Mouse (Mus musculus): ENCODE data around the gene Zfp451. TPM values are rescaled to one million over a fixed set of nuclear protein-coding genes. Genes with fewer than 3 reads are reported as not detected.

The Zfp451 gene
- total RNA-seq, 2 experiments from 2014 or later, result 51.5 to 57.1 TPM

DNA sequence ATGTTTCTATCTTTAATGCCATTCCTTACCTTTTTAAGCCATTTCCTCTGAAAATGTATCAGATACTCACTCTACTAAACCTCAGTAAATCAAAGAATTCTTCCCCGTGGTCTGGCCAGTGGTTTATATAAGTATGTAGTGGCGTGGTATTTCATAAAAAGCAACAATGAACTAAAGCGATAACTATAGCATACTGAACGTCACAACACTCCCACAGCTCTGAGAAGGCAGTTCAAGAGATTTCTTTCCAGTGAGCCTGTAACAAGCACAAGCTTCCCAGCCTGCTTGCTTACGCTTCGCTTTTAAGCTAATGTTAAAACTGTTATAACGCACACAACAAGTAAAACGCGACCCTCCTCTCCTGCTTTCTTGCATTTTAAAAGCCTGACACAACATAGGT, 42.3 kb downstream of the Zfp451 start:
- Histone ChIP-seq H3K27ac (no peak overlapping the region), H3K4me3 (no peak overlapping the region)
- TF ChIP-seq CTCF (conservative IDR thresholded peaks at IDR 0.05), result no peak
- no peak for DNase-seq (ENCODE audit: low spot score in 2 of 2)

DNA sequence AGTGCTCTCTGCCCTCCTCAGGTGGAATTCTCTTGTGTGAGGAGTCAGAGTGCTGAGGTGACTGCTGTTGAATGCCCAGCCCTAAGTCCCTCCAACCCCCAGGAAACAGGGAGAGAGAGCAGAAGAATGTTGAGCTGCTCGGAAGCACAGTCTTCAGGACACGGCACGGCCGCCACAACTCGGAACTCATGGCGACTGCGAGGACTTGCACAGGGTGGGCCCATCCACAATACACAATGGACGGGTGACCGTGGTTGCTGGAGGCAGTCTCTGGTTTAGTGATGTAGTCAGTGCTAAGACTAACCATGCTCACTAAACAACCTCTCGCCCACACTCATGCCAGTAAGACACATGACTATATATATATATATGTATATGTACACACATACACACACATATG, 42.8 kb downstream of the Zfp451 start:
- TF ChIP-seq CTCF (conservative IDR thresholded peaks at IDR 0.05), result no peak
- Histone ChIP-seq H3K27ac (no peak overlapping the region), H3K4me3 (no peak overlapping the region)
- DNase-seq (ENCODE audit: low spot score in 2 of 2), result no peak

DNA sequence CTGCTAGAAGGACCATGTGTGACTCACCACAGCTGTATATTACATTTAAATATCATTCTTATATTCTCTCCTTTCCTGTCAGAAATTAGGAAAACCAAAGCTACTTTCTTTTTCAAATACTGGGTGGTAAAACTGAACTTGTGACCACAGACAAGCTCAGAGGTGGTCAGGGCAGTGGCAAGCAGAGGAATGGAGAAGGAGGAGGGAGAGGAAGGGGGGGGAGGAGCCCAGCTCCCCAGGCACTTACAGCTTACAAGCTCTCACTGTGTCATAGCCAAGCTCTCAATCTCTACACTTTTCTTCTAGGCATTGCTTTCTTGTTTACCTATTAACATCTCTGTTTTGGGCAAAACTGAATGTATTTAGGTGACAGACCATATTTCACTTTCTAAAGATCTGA, 45.6 kb downstream of the Zfp451 start:
- Histone ChIP-seq H3K4me3 (no peak overlapping the region), H3K27ac (no peak overlapping the region)
- TF ChIP-seq CTCF (conservative IDR thresholded peaks at IDR 0.05), result no peak
- DNase-seq (ENCODE audit: low spot score in 2 of 2), result no peak

DNA sequence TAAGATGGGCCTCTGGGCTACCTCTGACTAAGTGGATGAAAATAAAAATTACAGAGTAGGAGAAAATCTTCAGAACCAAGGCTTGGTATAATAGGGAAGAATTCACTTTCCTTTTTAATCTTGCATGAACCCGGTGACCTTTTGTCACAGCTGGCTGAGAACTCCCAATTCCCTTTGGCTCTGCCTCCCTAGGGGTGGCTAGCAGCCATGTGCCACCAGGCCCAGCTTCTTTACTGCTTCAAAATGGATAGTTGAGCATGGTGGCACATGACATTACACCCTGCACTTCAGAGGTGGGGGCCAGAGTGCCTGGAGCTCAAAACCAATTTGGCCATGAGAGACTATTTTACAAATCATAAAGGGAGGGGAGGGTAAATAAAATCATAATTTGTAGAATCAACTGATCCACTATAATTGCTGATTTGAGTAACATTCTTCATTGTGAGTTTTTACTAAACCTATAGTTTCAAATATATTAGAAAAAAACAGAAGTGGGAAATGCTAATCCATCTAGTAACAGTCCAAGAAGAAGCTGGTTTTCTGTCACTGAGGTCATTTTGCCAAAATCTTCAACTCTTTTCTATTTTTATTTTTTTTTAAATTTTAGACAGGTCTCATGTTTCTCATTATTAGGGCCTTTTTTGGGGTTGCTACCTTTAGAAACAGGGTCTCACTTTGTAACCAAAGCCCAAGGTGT, 46.2 kb downstream of the Zfp451 start:
- H3K27ac ChIP-seq, result no peak overlapping the region
- no peak for DNase-seq (ENCODE audit: low spot score in 2 of 2)
- TF ChIP-seq CTCF (conservative IDR thresholded peaks at IDR 0.05), result no peak
- no peak overlapping the region for H3K4me3 ChIP-seq

DNA sequence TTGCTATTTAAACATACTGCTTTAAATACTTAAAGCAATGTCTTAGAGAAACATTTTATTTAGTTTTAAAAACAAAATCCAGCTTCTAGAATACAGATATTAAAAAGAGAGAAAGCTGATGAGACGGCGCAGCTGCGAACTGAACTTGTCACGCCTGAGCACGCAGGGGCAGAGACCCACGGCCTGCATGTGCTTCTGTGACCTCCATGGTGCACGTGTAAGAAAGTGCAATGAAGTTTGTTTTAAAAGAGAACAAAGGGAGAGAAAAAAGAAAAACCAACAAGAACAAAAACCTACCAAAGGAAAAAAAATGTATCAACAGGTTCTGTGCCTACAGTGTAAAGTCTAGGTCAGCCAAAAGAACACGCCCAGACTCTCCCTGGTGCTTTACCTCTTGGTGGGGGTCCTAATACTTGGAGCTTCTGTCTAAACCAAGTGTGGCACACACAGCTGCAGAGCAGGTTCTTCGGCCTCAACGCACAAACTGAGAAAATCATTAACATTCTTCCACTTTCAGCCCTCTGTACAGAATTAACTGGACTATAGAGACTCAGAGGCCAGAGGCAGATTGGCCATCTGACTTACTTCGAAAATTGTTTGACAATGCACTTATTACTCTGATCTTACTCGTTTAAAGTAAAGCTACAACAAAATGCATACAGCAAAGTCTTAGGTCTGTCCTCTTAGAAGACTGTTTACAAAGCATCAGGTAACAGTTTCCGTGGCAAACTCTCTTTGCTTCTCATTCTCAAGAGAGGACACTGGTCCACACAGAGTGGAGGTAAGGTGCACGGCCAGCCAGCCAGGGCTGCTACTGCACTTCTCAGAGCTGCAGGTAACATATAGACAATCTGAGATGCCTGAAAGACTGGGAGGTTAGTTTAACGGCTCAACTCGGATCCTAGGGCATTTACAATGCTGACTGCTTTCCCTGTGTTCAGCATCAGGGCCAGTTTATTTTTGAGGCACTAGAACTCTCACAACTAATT, 47.6 kb downstream of the Zfp451 start:
- no peak for DNase-seq (ENCODE audit: low spot score in 2 of 2)
- TF ChIP-seq CTCF (conservative IDR thresholded peaks at IDR 0.05), result no peak
- Histone ChIP-seq H3K4me3 (no peak overlapping the region), H3K27ac (no peak overlapping the region)

DNA sequence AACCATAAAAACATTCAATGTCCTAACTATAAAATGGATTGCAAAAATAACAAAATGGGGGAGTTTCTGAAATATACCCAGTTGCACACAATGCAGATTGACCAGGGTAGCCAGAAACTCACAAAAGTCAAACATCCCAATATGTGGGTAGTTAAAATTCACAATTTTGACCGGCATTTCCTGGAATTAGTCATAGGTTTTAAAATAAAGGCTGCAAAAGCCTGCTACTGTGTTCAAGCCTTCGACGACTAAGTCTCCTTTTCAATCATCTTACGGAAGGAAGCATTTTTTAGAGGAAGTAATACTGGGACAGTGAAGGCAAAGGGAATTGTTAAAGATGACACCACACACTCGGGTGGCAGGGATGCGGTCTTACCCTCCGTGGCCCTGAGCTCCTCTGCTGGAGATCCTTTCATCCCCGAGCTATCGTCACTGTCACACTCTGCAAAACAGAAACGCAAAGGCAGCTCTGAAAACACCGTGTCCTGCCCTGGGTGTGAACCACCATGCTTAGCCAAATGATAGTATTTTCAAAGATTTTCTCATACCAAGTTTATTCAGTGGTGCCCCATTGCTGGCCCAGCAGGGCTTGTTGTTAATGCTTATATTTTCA, 48.8 kb downstream of the Zfp451 start:
- Histone ChIP-seq H3K27ac (no peak overlapping the region), H3K4me3 (no peak overlapping the region)

DNA sequence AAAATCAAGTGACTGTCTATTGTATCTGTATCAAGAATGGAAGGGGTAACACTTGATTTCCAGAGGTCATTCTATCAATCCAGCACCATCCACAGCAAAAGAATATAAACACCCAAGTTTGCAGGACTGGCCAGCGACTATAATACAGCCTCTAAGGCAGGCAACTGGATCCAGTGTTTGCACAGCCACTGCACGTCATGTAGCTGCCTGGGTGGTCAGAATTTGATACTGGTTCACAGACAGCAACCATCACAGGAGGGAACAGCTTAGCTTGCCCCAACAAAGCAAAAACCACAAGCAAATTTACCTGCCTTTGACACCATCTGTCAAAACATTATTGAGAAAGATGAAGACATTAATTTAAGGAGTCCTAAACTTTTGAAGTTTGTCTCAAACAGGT, 50.6 kb downstream of the Zfp451 start:
- TF ChIP-seq CTCF (conservative IDR thresholded peaks at IDR 0.05), result no peak
- DNase-seq (ENCODE audit: low spot score in 2 of 2), result no peak
- Histone ChIP-seq H3K4me3 (no peak overlapping the region), H3K27ac (no peak overlapping the region)

More for the DNA sequence above, 48.8 kb downstream of the Zfp451 start:
- no peak for DNase-seq (ENCODE audit: low spot score in 2 of 2)
- TF ChIP-seq CTCF (conservative IDR thresholded peaks at IDR 0.05), result no peak

DNA sequence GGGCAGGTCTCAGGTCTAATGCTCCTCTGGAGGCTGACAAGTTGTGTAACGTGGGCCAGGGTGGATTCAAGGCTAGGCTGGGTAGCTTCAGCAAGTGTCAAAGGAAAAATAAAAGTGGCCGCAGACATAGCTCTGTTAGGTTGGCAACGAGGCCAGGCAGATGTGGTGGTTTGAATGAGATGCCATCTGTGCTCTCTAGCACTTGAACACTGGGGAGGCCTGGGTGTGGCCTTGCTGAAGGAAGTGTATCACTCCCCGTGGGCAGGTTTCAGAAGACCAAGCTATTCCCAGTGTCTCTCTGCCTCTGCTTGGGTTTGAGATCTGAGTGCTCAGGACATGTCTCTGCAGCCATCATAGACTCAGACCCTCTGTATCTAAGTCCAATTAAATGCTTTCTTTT, 55.9 kb downstream of the Zfp451 start:
- no peak overlapping the region for H3K27ac ChIP-seq
- no peak for DNase-seq (ENCODE audit: low spot score in 2 of 2)
- no peak overlapping the region for H3K4me3 ChIP-seq
- no peak for TF ChIP-seq CTCF (conservative IDR thresholded peaks at IDR 0.05)

DNA sequence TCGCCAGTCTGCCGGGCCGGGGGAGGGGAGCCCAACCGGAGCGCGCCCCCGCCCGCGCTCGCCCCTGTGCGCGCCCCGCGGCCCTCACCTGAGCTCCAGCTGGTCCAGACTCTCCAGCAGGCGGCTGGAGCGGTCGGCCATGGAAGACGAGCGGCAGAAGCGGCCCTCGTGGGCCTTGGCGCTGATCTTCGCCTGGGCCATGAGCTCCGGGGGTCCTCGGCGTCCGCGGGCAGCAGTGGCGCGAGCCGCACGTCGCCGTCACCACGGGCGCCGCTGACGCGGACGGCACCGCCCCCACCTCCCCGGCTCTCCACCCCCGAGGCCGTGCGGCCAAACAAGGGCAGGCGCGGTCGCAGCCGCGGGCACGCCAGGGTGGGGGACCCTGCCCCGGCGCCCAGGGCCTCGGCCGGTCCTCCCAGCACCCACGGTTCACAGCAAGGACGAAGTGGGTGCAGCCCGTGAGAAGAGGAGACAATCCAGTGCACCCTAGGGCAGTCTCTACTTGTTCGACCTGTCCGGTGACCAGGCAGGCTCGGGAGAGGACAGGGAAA, 56.8 kb downstream of the Zfp451 start, which contains the start of gene Bag2:
TSS of gene Bag2 (minus strand) at position 305 of the 551 bp plus-strand sequence.
- DNase-seq (ENCODE audit: low spot score in 2 of 2), result peak in 1 of 2 experiments; percentile 47
- peak within 1 kb of the TSS; percentile 89 for H3K27ac ChIP-seq
- peak within 1 kb of the TSS; percentile 88 for H3K4me3 ChIP-seq
- peak; percentile 41 for TF ChIP-seq CTCF (conservative IDR thresholded peaks at IDR 0.05)

DNA sequence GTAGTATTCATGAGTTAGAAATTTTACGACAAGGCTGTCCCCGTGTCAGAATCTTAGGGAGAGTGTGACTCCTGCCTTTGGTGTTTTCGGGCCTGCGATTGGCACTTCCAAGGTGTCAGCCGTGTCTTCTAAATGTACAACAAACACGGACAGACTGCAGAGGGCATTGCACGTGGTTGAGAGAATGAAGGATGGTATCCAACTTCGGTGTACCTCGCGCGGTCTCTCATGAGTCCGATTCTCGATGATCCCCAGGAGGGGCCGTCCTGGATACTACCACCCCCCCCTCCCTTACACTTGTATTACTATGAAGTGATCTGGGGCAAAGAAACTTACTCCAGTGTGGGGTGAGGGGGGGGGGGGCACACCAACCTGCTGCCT, 57.4 kb downstream of the Zfp451 start:
- DNase-seq (ENCODE audit: low spot score in 2 of 2), result no peak
- Histone ChIP-seq H3K27ac (peak overlapping the region; percentile 89; the same call in 1 of the 2 replicates), H3K4me3 (peak overlapping the region; percentile 88)
- no peak for TF ChIP-seq CTCF (conservative IDR thresholded peaks at IDR 0.05)

DNA sequence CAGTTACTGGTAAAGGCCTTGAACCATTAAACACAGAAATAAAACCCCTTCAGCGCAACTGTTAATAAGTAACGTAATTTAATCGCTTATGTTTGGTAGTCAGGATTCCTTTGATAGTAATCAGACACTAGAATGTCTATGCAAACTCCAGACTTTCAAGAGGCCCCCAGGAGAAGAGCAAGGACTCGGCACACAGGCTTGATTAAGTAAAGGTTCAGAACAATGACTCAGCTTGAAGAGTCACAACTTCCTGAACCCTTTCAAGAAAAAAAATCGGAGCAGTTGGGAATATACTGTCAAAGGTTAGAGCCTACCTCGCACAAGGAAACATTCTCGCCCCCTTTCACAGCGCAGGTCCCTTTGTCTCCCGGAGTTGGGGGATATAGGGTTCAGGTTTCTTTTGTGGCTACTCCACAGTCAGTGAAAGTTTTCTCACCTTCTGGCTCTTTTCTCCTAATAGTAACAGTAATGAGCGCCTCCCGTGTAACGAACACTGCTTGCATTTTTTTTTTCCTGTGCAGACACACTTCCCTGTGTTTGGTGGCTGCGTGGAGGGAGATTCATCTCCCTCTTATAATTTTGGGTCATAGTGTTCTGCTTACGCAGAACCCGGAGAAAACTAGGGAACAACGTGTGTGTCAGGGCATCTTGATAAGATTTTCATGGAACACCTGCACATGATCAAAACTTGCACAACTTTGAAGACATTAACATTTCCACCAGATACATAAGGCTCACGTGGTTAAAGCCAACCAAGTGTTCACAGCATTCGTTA, 58.0 kb downstream of the Zfp451 start:
- TF ChIP-seq CTCF (conservative IDR thresholded peaks at IDR 0.05), result no peak
- Histone ChIP-seq H3K4me3 (peak overlapping the region; percentile 88; the same call in 1 of the 2 replicates), H3K27ac (no peak overlapping the region)
- DNase-seq (ENCODE audit: low spot score in 2 of 2), result no peak

DNA sequence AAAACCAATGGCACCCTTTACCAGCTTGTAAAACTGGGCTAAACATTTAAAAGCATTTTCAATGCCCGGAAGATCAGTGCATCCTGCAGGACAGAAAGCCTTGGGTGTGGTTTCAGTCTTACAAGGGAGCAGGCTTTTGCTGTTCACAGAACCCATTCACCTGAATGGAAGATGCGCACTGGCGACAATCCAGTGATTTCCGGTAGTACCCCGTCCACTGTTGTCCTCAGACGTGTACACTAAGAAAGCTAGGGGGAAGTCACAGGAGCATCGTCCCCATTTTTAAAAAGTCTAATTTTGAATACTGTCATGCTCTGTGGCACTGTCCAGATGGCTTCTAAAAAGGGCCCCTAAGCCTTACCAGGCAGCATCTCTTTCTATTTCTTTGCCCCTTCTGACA, 58.6 kb downstream of the Zfp451 start:
- Histone ChIP-seq H3K4me3 (no peak overlapping the region), H3K27ac (no peak overlapping the region)
- no peak for DNase-seq (ENCODE audit: low spot score in 2 of 2)
- TF ChIP-seq CTCF (conservative IDR thresholded peaks at IDR 0.05), result no peak
